Mouse (Mus musculus) layer of hippocampus, adult 9-11 months (tissue): ENCODE results near the gene Gm17651.

Experiments used
- DNase-seq: peaks from one replicate; pipeline ENCODE4 v3.0.0; 2022

The Gm17651 gene

GRCm38 (mm10) chr3:97678416-97678815 is 3.9 kb upstream of the Gm17651 start:
- no peak for DNase-seq

DNA sequence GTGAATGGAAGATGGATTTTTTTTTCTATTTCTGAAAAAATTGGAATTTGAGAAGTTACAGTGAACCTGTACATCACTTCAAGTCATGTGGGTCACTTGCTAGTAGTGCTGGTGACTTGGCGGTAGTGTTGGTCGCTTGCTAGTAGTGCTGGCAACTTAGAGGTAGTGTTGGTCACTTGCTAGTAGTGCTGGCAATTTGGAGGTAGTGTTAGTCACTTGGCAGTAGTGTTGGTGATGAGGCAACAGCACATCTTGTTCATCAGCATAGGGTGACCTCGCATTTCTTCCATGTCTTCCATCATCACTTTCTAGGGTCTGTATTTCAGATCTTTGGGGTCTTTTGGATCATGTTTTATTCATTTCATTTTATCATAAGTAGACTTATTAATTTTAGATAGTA is 1.6 kb upstream of the Gm17651 start:
- DNase-seq, result no peak

DNA sequence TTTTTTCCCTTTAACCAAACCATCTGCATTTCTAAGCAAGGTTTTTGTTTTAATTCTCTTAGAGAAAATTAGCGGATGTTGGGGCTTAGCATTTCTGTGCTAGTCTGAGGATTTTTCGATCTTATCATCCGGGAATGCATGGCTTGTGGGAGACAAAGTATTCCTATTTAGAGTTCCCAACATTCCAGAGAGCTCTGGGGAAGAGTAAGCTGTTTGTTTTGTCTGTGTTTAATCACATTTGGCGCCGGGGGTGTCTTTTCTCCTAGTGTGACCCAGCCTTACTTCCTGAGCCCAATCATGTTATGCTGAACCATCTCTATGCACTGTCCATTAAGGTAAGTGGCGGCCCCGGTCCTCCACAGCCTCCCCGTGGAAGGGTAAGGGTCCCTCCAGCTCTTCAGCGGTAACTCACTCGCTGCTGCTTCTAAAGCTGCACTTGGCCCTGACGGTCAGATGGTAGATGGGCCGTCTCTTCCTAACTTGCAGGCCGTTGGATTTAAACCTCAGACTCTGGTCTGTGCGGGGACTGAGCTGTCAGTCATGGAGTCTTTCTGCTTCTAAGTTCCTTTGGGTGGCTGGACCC is 7.3 kb downstream of the Gm17651 start:
- DNase-seq, result no peak

DNA sequence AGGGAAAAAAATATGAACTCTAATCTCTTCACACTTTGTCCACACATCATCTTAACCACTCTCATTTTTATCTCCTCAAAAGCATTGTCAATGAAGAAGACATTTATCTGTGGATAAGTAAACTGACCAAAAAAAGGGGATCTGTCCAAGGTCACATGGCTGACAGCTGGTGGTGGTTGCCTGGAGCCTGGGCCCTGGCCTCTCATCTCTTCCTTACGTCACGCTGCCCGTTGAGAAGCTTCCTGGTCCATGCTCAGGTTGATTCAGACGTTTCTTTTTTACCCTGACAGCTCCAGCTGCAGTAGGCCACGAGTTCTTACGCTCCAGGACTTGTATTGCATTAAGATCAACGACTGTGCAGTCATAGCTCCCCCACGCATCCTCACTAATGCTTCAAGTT is 8.3 kb downstream of the Gm17651 start:
- no peak for DNase-seq

DNA sequence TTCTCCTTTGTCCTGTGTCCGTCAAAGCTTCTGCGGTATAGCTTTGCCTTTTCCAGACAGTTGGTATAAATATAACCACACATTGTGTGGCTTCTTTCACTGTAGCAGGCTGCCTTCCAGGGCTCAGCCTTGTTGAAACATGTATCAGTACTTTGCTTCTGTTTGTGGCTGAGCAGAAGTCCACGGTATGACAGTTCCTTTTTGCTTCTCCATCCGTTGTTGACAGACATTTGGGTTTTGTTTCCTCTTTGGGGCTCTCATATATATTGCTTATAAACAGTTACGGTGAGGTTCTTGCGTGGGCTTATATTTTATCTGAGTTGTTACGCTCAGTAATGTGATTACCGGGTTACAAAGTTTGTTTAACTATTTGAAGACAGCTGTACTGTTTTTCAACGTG is 9.0 kb downstream of the Gm17651 start:
- no peak for DNase-seq

DNA sequence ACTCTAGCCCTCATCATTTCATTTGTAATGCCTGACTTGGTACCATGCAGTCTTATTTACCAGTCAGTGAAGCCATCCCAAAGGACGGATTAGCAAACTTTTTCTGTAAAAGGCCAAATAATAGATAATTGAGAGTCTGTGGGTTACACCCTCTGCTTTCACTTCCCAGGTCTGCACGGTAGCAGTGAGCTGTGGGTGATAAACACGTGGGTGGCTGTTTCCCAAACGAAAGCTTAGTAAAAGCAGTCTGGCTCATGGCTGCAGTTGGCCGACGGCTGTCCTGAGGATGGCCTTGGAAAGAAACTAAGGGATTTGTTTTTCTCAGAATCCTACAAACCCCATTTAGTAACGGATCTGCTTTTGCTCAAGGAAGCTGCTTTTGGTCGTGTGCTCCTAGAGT is 13.3 kb downstream of the Gm17651 start:
- DNase-seq, result no peak

- DNase-seq, result no peak
Measured at GRCm38 (mm10) chr3:97659746-97660145, 14.7 kb downstream of the Gm17651 start.

GRCm38 (mm10) chr3:97658426-97659193 is 15.9 kb downstream of the Gm17651 start:
- no peak for DNase-seq

DNA sequence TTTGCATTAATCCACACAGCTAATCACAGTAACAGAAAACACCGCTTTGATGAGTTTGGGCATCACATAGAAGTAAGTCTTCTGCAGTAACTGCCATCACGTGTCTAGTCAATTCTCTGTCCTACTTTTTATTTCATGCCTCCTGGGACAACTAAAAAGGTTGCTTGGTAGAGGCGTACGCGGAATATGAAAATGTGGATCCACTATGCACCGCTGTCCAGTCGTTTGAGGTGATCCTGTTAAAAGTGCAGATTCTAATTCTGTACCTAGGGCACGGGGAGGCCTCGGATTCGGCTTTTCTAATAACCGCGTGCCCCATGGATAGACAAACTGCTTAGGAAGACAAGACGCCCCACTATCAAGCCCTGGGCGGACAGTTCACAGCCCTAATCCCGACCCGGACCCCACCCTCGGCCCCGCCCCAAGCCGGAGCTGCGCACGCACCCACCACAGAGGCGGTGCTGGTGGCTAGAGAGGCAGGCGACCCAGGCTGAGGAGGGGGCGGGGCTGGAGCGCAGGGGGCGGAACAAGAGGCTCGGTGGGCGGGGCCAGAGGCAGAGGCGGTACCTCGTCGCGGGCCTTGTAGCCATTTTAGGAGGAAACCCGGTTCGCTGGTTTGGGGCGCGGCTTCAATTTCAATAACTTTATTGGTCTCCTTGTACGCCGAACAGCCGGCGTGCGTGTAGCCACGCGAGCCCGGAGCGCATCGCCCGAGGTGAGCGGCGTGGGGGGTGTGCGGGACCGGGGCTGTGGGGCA is 16.7 kb downstream of the Gm17651 start, which contains the start of gene Prkab2:
Gene Prkab2, plus strand, starts transcription at position 539 of the 757 bp plus-strand sequence.
- DNase-seq, result peak; percentile 99

DNA sequence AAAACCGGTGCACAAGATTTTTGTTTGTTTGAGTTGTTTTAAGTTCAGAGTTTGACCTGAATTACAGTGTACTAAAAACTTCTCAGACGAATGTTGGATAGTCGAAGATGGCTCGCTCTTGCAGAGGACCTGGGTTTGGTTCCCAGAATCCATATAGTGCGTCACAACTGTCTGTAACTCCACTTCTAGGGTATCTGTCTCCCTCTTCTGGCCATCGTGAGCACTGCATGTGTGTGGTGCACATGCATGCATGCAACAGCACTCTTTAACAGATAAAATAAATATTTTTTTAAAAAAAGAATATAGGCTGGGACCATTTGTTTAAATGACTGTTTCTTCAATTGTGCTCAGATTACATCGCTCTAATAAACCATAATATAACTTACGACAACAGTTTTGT is 19.6 kb downstream of the Gm17651 start:
- no peak for DNase-seq

DNA sequence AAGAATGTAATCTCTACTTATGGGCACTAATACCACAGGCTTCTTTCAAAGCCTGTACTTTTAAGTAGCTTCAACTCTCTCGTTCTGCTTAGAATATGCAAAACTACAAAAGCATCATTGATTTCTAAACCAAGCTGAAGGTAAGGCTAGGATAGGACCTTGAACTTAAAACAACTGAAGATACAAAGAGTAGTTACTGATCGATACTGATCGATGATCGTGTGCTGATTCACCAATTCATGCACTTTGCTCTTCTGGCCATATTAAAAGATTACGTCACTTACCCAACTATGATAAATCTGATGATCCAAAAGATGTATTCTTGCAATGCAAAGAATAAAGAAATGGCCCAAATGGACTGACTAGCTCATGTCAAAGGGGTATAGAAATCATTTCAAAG is 20.7 kb downstream of the Gm17651 start:
- no peak for DNase-seq

DNA sequence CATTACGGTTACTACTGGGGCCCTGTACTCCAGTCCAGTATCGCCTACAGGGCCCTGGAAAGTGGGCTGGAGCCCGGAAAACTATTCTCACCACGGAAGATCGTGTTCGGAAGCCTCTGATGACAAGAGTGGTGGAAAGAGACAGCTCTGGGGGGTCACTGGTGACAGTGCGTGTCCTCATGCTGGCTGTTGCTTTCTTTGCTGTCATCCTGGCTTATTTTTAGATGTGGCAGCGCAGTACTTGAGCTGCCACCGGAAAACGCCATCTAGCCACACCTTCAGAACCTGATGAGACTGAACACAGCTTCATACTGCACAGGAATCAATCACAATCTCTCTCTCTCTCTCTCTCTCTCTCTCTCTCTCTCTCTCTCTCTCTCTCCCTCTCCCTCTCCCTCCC is 22.9 kb downstream of the Gm17651 start:
- DNase-seq, result no peak

DNA sequence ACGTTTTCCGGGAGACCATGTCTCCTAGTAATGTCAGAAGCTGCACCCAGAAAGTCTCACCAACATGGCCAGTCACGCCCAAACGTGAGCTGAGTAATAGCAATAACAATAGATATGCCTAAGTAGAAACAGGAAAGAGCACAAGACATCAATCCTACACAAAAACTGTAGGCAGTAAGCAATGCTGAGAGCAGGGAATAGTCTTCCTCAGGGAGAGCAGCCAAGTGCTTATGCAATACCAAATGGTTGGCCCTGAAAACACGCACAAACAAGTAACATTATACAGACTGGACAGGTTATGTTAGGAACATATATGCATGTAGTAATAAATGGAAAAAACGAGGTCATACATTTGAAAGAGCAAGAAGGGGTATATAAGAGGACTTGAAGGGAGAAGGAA is 25.0 kb downstream of the Gm17651 start:
- DNase-seq, result no peak

- DNase-seq, result no peak
Measured at GRCm38 (mm10) chr3:97649022-97649421, 25.5 kb downstream of the Gm17651 start.

- no peak for DNase-seq
Measured at GRCm38 (mm10) chr3:97648518-97648917, 26.0 kb downstream of the Gm17651 start.

DNA sequence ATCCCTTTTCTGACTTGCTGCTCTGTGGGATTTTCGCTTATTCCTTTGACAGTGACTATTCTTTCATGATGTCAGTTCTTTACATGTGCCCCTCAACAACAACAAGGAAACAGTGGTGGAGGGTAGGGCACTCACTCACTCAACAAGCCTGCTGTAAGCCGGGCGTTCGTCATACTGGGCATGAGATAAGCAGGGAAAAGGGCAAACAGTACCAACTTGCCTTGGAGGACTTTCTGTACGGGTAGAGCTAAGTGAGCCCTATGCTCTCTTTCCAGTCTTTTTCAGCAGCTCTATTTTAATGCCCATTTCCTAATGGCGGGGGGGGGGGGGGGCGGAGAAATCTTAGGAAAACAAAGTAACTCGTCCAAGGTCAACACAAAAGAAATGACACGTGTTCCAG is 32.5 kb downstream of the Gm17651 start:
- no peak for DNase-seq

GRCm38 (mm10) chr3:97641396-97641795 is 33.1 kb downstream of the Gm17651 start:
- no peak for DNase-seq

DNA sequence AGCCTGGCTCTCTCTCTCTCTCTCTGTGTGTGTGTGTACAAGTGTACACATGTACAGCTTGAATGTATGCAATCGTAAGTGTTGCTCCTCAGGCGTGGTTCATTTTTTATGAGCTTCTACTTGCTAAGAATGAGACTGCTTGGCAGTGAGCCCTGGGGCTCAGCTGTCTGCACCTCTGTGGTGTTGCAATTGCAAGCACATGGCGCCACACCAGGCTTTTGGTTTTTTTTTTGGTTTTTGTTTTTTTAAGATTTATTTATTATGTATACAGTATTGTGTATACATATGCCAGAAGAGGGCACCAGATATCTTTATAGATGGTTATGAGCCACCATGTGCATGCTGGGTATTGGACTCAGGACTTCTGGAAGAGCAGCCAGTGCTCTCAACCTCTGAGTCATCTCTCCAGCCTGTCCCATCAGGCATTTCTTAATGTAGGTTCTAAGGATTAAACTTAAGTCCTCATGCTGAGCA is 40.2 kb downstream of the Gm17651 start:
- no peak for DNase-seq

GRCm38 (mm10) chr3:97633456-97633855 is 41.0 kb downstream of the Gm17651 start:
- DNase-seq, result no peak

- DNase-seq, result no peak
Measured at GRCm38 (mm10) chr3:97631258-97631860, 43.1 kb downstream of the Gm17651 start.

- no peak for DNase-seq
Measured at GRCm38 (mm10) chr3:97630746-97631145, 43.7 kb downstream of the Gm17651 start.

GRCm38 (mm10) chr3:97629941-97630340 is 44.6 kb downstream of the Gm17651 start:
- DNase-seq, result no peak

DNA sequence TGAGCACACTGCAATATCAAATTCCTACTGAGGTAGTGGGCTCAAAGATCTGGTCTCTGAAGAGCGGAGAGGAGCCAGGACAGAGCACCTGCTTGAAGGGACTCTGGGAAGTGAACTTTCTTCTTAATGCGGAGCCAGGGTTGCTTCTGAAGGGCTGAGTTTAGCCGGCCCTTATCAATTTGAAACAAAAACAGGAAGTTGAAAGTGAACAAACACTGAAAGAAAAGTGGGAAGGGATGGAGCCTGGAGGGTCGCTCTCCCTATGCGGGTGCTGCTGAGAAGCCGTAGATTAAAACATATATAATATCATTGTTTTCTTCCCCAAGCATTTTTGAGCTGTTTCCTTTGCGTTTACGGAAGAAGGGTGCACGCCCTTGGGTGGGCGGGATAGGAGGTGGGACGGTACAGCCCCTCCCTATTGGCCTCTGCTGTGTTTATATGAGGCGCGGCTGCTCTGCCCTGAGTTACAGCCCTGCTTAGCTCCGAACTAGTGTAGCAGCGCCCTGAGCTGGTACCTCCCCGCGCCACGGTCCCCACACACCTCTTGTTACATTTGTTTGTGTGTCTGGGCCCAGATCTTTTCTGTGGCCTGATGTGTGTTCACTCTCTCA is 46.0 kb downstream of the Gm17651 start, which contains the start of gene Fmo5:
Gene Fmo5, plus strand, starts transcription at position 414 of the 611 bp plus-strand sequence.
- no peak for DNase-seq
